Mouse (Mus musculus) yolk sac, embryonic 10.5 days (tissue): ENCODE measurements around the gene 1700016C15Rik.
A peak's percentile ranks its signal among the peaks of the same experiment; 100 is the strongest.

Experiments
- DNase-seq: peaks from one replicate; pipeline ENCODE4 v3.0.0-alpha.2; 2017; ENCODE audit warnings: low spot score

The 1700016C15Rik gene

DNA sequence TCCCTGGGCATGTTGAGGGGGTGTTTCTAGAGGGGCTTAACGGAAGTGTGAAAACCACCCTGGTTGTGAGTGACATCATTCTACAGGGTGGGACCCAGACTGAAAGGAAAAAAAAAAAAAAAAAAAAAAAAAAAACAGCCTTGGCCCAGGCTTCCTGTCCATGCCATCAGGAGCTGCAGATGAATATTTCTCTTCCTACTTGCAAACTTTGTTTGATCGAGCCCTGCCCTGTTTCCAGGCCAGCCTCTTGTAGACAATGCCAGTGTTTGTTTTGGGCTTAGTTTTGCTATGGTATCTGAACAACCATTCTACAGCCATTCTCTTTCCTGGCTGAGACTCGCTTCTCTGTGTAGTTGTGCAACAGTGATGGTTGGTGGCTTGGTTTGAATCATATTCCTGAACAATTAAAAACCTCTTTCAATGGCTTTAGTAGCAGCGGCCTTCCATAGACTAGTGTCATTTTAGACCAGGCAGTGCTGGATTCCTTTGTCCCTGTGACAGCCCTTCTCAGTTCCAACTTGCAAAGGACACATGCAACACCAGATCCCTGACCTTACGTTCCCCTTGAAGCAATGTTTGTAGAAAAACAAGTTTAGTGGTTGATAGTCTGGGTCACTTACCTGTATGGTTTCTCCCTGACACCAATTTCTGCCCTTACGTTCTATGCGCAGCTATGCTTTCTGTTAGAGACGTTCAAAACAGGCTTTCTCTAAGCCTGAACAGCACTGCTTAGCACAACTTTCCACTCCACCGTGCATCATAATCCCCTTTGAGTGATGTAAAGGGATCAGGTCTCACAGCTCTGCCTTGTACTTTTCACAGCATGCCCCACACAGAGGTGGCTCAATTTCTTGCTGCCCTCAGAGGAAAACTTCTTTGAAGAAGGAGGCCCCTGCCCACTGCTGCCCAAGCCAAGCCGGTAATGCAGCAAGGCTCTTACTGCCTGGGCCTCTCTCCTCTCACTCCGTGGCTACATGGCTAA lies at the start of gene 1700016C15Rik:
TSS of gene 1700016C15Rik (plus strand) at position 772 of the 982 bp plus-strand sequence.
- DNase-seq: no peak

DNA sequence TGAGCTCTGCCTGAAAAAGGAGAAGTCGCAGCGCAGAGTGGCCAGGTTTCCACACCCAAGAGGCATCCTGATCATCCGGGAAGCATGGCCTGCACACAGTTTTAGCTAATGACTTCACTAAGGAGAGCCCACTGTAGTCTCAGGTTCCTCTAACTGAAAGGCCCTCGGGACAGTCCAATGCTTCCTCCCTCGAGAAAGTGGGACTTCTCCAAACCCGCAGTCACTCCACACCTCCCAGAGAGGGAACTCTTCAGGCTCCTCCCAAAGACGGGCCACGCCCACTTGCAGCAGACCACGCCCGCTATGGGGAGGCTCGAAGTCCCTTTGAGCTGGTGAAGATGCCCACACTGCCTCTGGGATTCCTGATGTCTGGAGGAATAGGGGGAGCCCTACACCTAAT lies 48.4 kb upstream of the 1700016C15Rik start:
- DNase-seq: no peak

DNA sequence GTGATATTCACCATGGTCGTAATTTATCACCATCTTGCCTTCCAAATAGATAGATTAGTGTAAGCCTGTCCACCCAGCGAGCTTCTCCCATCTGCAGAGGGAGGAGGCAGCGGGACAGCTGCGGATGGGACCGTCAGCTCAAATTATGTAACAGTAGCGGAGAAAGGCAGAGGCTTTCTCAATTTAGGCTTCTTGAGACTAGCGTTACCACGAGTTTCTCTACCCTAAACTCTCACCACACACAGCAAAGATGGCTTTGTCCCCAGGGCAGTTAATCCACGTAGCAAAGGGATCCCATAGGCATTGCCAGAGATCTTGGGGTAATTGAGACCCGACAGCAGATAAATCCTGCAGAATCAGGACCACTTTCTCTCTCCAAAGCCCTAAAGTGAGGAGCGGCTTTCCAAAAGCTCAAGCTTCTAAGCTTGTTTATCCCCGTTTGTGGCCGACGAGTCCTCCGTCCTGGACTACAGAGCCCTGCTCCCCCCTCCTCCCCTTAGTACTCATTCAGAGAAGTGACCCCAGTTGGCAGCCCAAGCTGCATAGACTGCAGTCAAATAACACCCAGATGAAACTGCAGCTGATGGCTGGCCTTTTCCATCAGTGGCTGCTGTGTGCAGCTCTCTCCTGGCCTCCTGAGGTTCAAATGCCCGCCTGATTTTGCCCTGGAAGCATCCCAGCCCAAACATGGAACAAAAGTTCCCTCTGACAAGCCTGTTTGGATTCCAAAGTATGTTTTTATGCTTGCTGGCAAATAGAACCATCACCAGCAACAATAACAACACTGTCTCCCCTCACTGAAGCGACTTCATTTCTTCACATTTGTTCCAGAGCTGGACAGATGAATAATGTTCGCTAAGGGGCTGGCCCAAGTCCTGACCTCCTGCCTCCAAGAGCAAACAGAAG lies 45.4 kb upstream of the 1700016C15Rik start:
- no peak for DNase-seq

DNA sequence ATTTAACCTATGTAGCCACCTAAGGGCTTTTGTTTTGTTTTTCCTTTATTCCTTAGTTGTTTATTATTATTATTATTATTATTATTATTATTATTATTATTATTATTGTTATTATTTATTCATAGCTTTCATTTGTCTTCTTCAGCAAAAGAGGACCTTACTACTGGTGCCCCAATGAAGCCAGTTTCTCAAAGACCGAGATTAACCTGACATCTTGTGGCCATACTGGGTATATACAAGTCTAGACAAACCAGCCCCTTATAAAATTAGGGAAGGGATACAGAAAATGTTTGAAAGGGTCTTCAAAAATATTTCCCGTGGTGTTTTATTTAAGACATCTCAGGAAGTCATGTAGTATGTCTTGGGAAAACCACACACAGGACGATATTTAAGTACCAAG lies 44.7 kb upstream of the 1700016C15Rik start:
- no peak for DNase-seq

DNA sequence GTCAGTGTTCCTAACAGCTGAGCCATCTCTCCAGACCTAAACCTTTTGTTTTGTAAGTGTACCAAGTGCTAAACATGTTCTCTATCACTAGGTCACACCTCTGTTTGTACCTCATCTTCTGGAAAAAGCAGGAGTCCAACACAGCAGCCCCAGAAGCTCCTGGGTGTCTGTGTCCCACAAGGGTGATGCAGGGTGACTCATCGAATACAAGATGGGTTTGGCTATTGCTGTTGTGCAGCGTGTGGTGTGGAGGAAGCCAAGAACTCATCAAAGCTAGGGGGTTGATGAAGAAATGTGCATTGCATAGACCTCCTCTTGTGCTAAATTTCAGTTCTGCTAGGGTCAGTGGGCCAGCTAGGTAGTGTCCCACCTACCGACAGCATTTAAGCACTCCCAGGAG lies 43.5 kb upstream of the 1700016C15Rik start:
- no peak for DNase-seq

DNA sequence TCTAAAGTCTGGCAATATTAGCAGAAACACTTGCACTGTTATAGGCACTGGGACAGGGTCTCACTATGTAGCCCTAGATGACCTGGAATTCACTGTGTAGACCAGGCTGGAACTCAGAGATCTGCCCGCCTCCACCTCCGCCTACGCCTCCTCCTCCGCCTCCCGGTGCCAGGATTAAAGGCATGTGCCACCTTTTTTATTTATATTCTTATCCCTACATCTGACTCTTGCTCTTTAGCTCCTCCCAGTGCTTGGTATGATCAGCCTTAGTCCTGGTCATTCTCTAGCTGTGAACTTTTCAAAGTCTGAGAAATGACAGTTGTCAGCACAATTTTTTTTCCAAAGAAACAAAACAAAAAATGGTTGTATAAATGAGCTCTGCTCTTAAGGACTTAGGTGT lies 42.6 kb upstream of the 1700016C15Rik start:
- DNase-seq: no peak

DNA sequence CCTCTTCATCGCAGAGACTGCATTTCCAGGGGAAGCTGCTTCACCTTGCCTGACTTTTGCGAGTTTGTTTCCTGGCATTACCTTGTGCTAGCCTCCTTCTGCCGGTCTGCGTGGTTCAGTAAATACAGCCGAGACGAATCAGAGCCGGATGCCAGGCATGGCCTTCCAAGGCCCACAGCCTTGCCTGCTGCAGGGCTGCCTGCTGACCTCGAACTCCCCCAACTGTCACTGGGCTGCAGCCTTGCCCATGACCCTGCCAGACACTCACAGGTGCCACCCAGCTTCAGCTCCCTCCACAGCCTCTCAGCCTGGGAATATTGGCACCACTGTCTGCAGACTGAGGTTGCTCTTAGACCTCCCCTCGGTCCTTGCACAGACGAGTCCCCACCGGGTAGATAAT lies 37.1 kb upstream of the 1700016C15Rik start:
- DNase-seq: no peak

DNA sequence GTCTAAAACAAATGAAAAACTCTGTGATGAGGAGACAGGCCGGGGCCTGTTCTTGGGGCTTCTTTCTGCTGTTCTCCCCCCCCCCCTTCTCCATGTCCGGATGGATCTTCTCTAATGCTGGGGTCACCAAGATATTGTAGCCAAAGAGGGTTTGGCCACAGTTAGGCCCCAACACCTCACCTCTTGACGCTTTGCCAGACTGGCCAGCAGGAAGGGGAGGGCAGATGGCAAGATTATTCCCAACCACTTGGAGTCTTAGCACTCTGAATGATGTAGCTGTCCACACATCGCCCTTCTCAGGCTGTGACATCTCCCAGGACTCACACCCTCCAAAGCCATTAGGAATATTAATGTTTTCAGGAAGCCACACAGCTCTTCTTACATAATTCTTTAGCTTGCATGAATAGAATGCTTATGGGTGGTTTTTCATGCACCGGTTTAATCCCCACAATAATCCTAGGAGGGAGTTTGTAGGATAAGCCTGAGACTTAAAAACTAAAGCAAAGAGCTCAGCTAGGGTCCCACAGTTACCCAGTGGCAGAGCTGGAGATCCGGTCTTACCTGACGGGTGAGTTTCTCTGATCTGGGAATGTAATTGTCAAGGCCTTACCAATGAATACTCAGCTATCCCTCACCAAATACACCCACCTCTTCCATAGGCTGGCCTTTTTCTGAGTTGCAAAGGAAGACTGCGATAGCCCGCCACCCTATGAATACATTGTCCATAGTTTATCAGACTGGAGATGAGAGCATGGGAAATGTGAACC lies 35.9 kb upstream of the 1700016C15Rik start:
- DNase-seq: no peak

DNA sequence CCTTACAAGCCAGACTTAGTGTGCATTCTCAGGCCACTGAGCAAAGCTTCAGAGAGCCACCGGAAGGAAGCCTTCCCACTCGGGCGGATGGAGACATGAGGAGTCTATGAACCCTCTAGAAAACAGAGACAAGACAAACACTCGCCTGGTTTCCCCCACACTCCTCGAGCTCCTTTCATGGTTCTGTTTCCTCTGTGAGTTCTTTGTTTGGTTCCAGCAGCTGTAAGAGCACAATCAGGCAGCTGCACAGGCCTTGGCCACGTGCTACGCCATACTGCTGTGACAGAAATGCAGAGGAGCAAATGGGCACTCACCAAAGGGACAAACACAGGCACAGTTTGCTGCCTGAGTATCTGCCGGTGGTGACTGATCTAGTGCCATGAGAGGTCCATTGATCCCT lies 29.1 kb upstream of the 1700016C15Rik start:
- DNase-seq: no peak

DNA sequence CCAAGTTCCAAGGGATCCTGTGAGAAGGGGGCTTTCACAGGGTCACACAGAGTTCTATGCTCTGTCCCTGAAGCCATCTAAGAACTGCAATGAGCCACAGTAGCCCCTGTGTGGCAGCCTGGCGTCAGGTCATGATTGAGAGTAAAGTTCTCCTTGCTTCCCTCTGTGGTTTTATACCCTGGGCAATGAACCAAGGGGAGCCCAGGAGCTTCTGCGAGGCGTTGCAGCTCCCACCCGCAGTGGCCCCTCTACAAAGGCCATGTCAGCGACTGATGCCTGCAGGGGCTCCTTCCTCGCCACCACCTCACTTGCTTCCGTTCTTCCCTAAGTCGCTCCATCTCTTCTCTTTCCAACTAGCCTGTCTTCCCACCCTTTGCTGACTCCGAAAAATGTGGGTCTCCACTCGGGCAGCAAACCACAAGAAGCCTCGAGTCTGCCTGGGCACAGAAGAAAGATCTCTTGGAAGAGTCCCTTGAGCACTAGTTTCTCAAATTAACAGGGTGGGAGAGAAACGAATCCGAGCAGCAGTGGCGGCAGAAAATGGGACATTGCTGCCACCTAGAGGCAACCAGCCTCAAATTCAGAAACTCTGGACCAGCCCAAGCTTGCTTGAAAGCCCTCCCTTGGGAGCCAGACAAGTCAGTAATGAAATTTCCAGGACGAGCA lies 27.0 kb upstream of the 1700016C15Rik start:
- DNase-seq: peak; percentile 65

DNA sequence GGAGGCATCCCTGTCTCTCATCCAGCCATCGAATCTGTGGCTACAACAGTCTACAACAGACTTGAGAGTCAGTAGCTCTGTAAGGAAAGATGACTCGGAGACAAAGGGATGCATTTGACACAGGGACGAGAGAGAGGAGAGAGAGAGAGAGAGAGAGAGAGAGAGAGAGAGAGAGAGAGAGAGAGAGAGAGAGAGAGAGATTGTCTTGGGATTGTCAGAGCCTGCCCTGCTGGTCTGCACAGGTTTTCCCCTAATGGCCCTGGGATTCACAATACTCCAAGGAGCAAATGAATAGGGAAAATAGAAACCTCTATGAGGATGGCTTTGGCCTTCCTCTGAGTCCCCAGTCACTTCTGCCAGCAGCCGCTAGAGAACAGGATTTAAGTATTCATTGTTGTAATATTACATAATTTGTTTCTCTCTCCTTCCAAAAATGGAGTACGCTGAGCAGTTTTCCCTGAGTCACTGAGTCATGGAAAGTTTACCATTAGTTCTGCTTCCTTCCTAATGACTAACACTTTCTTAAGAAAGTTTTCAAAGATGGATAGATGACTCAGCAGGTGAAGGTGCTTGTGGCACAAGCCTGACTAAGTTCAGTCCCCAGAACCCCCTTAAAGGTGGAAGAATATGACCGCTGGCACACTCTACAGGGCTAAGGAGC lies 26.3 kb upstream of the 1700016C15Rik start:
- no peak for DNase-seq

DNA sequence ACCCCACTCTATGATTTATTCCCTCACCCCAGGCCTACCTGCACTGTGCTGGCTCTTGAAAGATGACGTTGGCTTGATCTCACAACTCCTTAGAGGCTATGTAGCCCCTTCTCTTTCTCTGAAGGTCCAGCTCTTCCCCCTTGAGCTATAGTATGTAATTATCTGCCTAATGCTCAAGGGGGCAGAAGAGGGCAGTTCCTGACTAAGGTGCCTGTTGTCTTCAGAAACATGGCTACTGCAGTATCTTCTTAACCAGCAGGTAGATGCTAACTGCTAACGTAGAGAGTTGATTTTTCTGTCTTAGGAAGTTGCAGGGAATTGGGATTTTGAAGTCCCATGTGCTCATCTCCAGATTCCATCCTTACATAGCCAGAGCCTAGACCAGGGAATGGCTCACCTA lies 24.4 kb upstream of the 1700016C15Rik start:
- DNase-seq: no peak

DNA sequence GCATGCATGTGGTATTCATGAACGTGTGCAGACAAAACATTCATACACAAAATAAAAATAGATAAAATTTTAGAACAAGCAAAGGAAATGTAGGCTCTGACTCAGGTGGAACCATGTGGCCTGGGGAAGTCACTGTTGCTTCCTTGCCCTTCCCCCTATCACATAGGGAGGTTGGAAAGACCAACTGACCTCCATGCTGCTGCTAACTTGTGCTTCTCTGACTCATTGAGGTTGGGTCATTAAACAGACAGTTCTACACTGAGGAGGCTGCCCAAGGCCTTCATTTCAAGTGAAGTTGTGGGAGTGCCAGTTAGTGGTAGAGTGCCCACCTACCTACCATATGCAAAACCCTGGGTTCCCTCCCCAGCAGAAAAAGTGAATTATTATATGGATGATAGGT lies 22.0 kb upstream of the 1700016C15Rik start:
- DNase-seq: no peak

DNA sequence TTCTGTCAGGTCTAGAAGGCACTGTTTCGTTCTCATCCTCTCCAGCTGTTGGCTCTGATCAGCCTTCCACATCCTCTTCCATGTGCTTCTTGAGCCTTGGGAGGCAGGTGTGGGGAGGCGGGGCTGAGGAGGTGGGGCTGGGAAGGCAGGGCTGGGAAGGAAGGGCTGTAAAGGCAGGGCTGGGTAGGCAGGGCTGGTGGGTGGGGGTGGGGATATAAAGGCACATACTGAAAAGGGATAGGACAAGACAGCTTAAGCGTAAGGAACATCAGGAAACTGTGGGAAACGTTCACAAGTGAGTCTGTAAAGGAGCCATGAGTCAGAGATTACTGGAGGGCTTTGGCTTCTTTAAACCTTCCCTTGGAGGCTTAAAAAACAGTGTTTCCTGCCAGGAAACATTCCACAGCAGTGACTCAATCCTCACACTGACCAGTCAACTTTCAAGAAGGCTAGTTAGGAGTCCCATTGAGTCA lies 21.0 kb upstream of the 1700016C15Rik start:
- DNase-seq: peak; percentile 34

DNA sequence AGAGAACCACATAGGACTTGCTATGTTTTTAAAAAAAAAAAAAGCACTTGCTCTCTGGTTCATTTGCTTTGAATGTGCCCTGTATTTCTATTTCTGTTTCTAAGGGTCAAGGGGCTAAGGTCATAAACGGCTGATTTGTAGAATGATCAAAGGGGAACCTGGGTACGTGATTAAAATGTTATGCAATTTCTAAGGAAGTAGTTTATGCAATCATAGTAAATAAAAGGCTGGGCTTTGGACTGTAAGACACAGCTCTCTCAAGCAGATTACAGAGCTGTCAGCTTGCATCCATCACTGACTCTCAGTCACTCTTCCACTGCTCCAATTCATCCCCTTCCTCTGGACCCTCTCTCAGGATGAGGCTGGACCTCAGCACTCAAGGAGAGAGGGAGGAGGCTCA lies 18.6 kb upstream of the 1700016C15Rik start:
- no peak for DNase-seq

DNA sequence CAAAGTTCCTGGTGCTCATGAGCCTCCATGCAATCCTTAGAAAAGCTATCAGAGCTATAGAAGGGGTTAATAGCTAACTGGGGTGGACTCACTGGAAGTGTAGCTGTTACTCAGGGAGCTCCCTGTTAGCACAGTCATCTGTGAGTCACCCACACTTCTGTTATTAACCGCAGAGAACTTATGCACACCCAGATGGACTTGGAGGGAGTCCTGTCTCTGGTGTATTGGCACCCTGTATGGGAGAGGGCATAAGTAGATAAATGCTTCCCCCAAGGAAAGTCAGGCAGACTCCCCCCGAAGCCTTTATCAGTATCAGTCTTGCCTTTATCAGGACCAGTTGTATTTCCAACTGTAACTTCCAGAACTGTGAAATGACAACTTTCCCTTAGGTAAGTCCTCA lies 18.2 kb upstream of the 1700016C15Rik start:
- DNase-seq: no peak

DNA sequence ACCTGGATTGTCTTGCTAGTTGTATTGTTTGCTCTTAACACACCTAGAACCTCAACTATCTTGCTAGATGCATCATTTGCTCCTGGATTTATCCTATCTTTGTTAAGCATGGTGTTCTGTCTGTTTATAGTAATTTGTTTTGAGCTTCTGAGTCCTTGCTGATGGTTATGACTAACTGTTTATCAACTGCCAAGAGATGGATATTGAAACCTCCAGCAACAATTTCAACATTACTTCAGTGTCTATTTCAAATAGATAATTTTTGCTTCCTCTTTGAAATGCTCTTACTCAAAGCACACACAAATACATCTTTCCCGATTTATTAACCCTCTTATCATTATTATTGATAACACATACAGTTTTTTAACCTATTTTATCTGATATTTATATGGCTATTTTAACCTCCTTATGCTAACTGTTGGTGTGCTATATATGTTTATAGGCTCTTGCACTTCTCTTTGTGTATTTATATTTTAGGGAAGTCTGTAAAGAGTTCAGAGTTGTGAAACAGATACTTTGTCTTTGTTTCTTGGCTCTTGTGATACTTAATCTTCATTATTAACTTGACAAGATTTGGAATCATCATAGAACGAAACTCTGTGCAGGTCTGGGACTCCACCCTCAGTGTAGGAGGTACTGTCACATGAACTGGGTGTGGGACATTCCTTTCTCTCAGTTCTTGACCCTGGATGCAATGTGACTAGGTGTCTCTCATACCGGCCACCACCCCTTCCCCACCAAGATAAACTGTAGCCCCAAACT lies 15.8 kb upstream of the 1700016C15Rik start:
- no peak for DNase-seq

DNA sequence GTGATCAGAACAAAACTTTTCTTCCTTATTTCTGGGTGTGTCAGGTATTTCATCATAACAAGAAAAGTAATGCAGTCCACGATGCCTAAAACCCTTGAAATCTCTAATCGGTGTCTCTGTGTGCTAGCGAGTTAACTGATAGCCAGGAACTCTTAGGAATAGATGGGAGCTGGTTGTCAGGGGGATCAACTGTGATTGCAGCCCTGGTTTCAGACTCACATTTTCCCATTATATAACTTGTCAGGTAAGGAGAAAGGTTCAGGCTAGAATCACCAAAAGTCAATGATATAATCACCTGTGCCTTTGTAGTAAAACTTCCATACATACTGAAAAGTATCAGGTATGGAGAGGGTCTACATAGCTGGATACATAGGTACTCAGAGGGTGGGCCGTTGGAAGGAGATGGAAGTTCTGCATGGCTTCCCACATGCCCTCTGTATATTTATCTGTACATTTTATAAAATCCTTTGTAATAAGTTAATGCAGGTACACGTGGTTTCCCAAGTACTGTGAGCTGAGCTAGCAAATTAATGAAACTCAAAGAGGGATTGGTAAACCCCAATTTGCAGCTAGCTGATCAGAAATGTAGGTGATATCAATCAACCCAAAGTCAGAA lies 15.1 kb upstream of the 1700016C15Rik start:
- DNase-seq: no peak

DNA sequence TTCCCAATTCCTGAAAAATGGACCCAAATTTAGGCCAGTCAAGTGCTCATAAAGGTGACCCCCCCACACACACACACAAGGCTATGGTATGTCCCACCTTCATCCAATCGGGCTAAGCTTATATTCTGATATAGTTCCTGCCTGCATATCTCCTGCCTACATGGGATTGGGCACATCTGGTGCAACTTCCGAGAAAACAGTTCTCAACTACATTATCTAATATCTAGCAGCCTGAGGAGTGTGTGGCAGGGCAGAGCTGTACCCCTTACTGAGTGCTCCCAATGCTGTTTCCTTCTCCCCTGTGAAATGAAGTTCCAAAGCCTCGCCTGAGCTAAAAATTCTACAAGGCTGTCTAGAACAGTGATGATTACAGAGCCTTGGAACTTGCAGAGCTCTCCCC lies 13.2 kb upstream of the 1700016C15Rik start:
- DNase-seq: no peak
